Comparison of ENCODE assay signal across 27 mouse cellular contexts in the genomic region with DNA sequence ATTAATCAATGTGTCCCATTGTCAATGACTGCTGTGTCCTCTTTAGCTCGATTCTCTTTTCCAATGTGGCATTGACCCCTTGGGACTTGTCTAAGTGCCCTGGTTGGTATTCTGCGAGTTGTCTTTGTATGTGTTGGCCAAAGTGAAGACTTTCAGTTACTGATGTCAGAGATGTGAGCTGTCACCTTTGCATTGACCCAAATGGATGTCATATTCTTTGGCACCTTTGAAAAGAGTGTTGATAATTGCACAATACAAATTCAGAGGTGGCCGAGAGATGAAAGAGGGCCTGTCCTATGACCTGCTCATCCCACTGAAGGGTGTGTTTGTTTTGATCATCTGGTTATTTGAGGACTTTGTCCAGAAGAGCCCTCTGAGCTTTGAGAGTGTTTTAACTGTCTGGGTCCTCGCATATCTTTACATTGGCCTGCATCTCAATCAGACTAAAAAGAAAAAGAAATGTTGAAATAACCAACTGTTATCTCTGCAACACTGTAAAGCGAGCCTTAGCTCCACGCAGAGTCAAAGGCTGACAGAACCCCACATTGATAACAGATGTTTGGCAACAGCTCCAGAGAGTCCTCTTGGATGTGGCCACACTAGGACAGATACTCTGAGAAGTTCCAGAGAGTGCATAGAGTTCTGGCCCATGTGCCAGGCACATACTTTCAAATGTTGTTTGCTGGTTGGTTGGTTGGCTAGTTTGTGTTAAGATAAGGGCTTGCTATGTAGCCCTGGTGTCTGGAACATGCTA.
DNase-seq lines count a peak whose midpoint lies in the region; ATAC-seq and TF ChIP-seq lines count a peak whose summit lies in the region.
"Had no signal": no experiment of that assay in that cellular context is flagged by ENCODE, and none has a peak within 500 bp of the region (broad histone marks: within the 10 kb centered on the region; RNA-seq: fewer than 3 reads in every experiment).

No protein-coding gene starts in this region.

- H3K4me2 ChIP-seq in heart, embryonic 13.5 days: no peak overlapping the region
- H3K4me2 ChIP-seq in liver, embryonic 12.5 days: no peak overlapping the region
- H3K4me2 ChIP-seq in neural tube, embryonic 13.5 days: no peak overlapping the region
- no peak overlapping the region for H3K4me2 ChIP-seq in stomach, postnatal 0 days (replicated peaks; ENCODE audit: low read depth)
- H3K4me2 ChIP-seq: embryonic facial prominence, embryonic 13.5 days; forebrain, embryonic 12.5 days; forebrain, embryonic 15.5 days; heart, embryonic 11.5 days; heart, embryonic 15.5 days; hindbrain, embryonic 15.5 days had no signal

- DNase-seq in heart, adult 18-20 months: no peak
- DNase-seq in liver, adult 2 months (ENCODE audit: extremely low read depth, low read depth, low spot score): peak; percentile 100
- DNase-seq in neural tube, embryonic 10.5 days (ENCODE audit: extremely low spot score, low spot score): no peak
- DNase-seq in skeletal muscle tissue, adult 2 months (ENCODE audit: low read depth, low spot score): peak; percentile 36
- no peak for DNase-seq in stomach, postnatal 0 days (ENCODE audit: low spot score)
- DNase-seq: adrenal gland, adult 8-10 months; adrenal gland, postnatal 25 days; cerebellum, adult 11-12 months; cerebellum, adult 8-10 months; cerebellum, postnatal 10 days; cerebellum, postnatal 36 days; embryo, embryonic 11 days; gastrocnemius, postnatal 36 days; heart, postnatal 10 days; heart, postnatal 36 days had no signal

- no peak overlapping the region for H3K9ac ChIP-seq in heart, embryonic 13.5 days
- no peak overlapping the region for H3K9ac ChIP-seq in liver, adult 2 months (ENCODE audit: low read depth, low read length)
- no peak overlapping the region for H3K9ac ChIP-seq in liver, embryonic 12.5 days
- H3K9ac ChIP-seq in neural tube, embryonic 13.5 days: no peak overlapping the region
- no peak overlapping the region for H3K9ac ChIP-seq in stomach, postnatal 0 days (ENCODE audit: low read length)
- H3K9ac ChIP-seq: embryonic facial prominence, embryonic 13.5 days; forebrain, embryonic 12.5 days; forebrain, embryonic 15.5 days; heart, embryonic 15.5 days; hindbrain, embryonic 15.5 days had no signal

- ATAC-seq in heart, embryonic 13.5 days (ENCODE audit: extremely low read depth, insufficient number of reproducible peaks, low FRiP score, low TSS enrichment): no peak
- ATAC-seq in liver, embryonic 12.5 days: no peak
- ATAC-seq in neural tube, embryonic 13.5 days (ENCODE audit: low read depth): no peak
- no peak for ATAC-seq in stomach, postnatal 0 days (ENCODE audit: low FRiP score, low TSS enrichment)
- ATAC-seq: CD4-positive, CD25-positive, alpha-beta regulatory T cell, adult 4 months; forebrain, embryonic 15.5 days had no signal

- H3K4me1 ChIP-seq in heart, embryonic 13.5 days: peaks cover 16% of the 10 kb centered on the region
- H3K4me1 ChIP-seq in liver, adult 2 months (ENCODE audit: control insufficient read depth, insufficient read depth, low read length): peaks cover 17% of the 10 kb centered on the region; the same call in 1 of the 2 replicates
- H3K4me1 ChIP-seq in liver, embryonic 12.5 days: no peaks in the 10 kb centered on the region
- H3K4me1 ChIP-seq in neural tube, embryonic 13.5 days (replicated peaks): peaks cover 32% of the 10 kb centered on the region
- H3K4me1 ChIP-seq in stomach, postnatal 0 days (replicated peaks; ENCODE audit: control insufficient read depth, insufficient read depth): no peaks in the 10 kb centered on the region
- H3K4me1 ChIP-seq: embryonic facial prominence, embryonic 13.5 days; forebrain, embryonic 15.5 days had no signal

- H3K36me3 ChIP-seq in heart, embryonic 13.5 days: no peaks in the 10 kb centered on the region
- no peaks in the 10 kb centered on the region for H3K36me3 ChIP-seq in liver, adult 2 months (ENCODE audit: control insufficient read depth, insufficient read depth, low read length)
- no peaks in the 10 kb centered on the region for H3K36me3 ChIP-seq in liver, embryonic 12.5 days
- H3K36me3 ChIP-seq in neural tube, embryonic 13.5 days: no peaks in the 10 kb centered on the region
- no peaks in the 10 kb centered on the region for H3K36me3 ChIP-seq in stomach, postnatal 0 days (ENCODE audit: control insufficient read depth, insufficient read depth, low read length)
- H3K36me3 ChIP-seq: embryonic facial prominence, embryonic 10.5 days; embryonic facial prominence, embryonic 13.5 days; forebrain, embryonic 12.5 days; forebrain, embryonic 15.5 days; heart, embryonic 15.5 days; hindbrain, embryonic 15.5 days had no signal

- no peak for TF ChIP-seq EP300 in stomach, postnatal 0 days (optimal IDR thresholded peaks at IDR 0.05)

- no peak for TF ChIP-seq CTCF in liver, adult 2 months (IDR thresholded peaks at IDR 0.05; ENCODE audit: low read depth, low read length)
- no peak for TF ChIP-seq CTCF in stomach, postnatal 0 days (IDR thresholded peaks at IDR 0.05; ENCODE audit: low read depth)

- H3K27me3 ChIP-seq in heart, embryonic 13.5 days (replicated peaks): no peaks in the 10 kb centered on the region
- no peaks in the 10 kb centered on the region for H3K27me3 ChIP-seq in liver, adult 2 months (ENCODE audit: control insufficient read depth, insufficient read depth, low read length)
- no peaks in the 10 kb centered on the region for H3K27me3 ChIP-seq in liver, embryonic 12.5 days (replicated peaks)
- H3K27me3 ChIP-seq in neural tube, embryonic 13.5 days: no peaks in the 10 kb centered on the region
- no peaks in the 10 kb centered on the region for H3K27me3 ChIP-seq in stomach, postnatal 0 days (ENCODE audit: control insufficient read depth, insufficient read depth, low read length)
- H3K27me3 ChIP-seq: embryonic facial prominence, embryonic 13.5 days; forebrain, embryonic 12.5 days; forebrain, embryonic 15.5 days; heart, embryonic 15.5 days; hindbrain, embryonic 15.5 days had no signal

- WGBS in heart, embryonic 13.5 days: 41% methylated on average over 6 of the region's 6 CpGs
- 12% methylated on average over 6 of the region's 6 CpGs for WGBS in liver, adult 2 months
- WGBS in liver, embryonic 12.5 days (ENCODE audit: insufficient replicate concordance): 56% methylated on average over 6 of the region's 6 CpGs
- WGBS in neural tube, embryonic 13.5 days: 74% methylated on average over 6 of the region's 6 CpGs
- 66% methylated on average over 6 of the region's 6 CpGs for WGBS in stomach, postnatal 0 days

- no peak overlapping the region for H3K4me3 ChIP-seq in heart, embryonic 13.5 days
- H3K4me3 ChIP-seq in liver, adult 2 months (ENCODE audit: insufficient read depth, low read depth, low read length): no peak overlapping the region
- no peak overlapping the region for H3K4me3 ChIP-seq in liver, embryonic 12.5 days
- H3K4me3 ChIP-seq in neural tube, embryonic 13.5 days: no peak overlapping the region
- no peak overlapping the region for H3K4me3 ChIP-seq in stomach, postnatal 0 days (ENCODE audit: low read depth, low read length)
- H3K4me3 ChIP-seq: embryonic facial prominence, embryonic 10.5 days; embryonic facial prominence, embryonic 13.5 days; erythroblast, embryonic 14.5 days; forebrain, embryonic 12.5 days; forebrain, embryonic 15.5 days; heart, embryonic 15.5 days; hindbrain, embryonic 15.5 days had no signal

- no peaks in the 10 kb centered on the region for H3K9me3 ChIP-seq in heart, embryonic 13.5 days
- H3K9me3 ChIP-seq in liver, embryonic 12.5 days (replicated peaks): no peaks in the 10 kb centered on the region
- no peaks in the 10 kb centered on the region for H3K9me3 ChIP-seq in neural tube, embryonic 13.5 days
- H3K9me3 ChIP-seq in stomach, postnatal 0 days (ENCODE audit: control insufficient read depth, low read length): no peaks in the 10 kb centered on the region
- H3K9me3 ChIP-seq: embryonic facial prominence, embryonic 10.5 days; embryonic facial prominence, embryonic 13.5 days; forebrain, embryonic 12.5 days; forebrain, embryonic 15.5 days; heart, embryonic 15.5 days; hindbrain, embryonic 15.5 days had no signal

- H3K27ac ChIP-seq in heart, embryonic 13.5 days (replicated peaks): 0 out of 2 replicates have a peak overlapping the region, but pooled peaks have one; percentile 10
- H3K27ac ChIP-seq in liver, adult 2 months (replicated peaks; ENCODE audit: insufficient read depth, low read depth, low read length): peak overlapping the region; percentile 49
- no peak overlapping the region for H3K27ac ChIP-seq in liver, embryonic 12.5 days
- H3K27ac ChIP-seq in neural tube, embryonic 13.5 days (replicated peaks): 0 out of 2 replicates have a peak overlapping the region, but pooled peaks have one; percentile 10
- H3K27ac ChIP-seq in stomach, postnatal 0 days (replicated peaks): no peak overlapping the region
- H3K27ac ChIP-seq: embryonic facial prominence, embryonic 10.5 days; embryonic facial prominence, embryonic 13.5 days; forebrain, embryonic 12.5 days; forebrain, embryonic 15.5 days; heart, embryonic 15.5 days; hindbrain, embryonic 15.5 days had no signal

- H3K79me2 ChIP-seq in liver, adult 2 months (ENCODE audit: control insufficient read depth, insufficient read depth, low read length): no peaks in the 10 kb centered on the region

- TF ChIP-seq POLR2A in liver, adult 2 months (IDR thresholded peaks at IDR 0.05; ENCODE audit: extremely low read depth, insufficient read depth, low read length): no peak

Comparison
In these comparisons a context has a peak if more than half of its experiments do, and no peak if none do; other contexts are left out.
1. H3K27ac ChIP-seq: peak in heart, embryonic 13.5 days (single experiment), liver, adult 2 months (single experiment) and neural tube, embryonic 13.5 days (single experiment); none in liver, embryonic 12.5 days (single experiment) and stomach, postnatal 0 days (single experiment).
2. DNase-seq: peak in liver, adult 2 months (single experiment) and skeletal muscle tissue, adult 2 months (single experiment); none in heart, adult 18-20 months (0 of 2), neural tube, embryonic 10.5 days (single experiment) and stomach, postnatal 0 days (single experiment).